In genomic region chr2:130425112-130425511, GRCm38 (mm10) we compare ENCODE assay signal across 7 mouse cellular contexts. TPM values are rescaled to one million over a fixed set of nuclear protein-coding genes. Genes with fewer than 3 reads are reported as not detected.
DNase-seq lines count a peak whose midpoint lies in the region; ATAC-seq lines count a peak whose summit lies in the region.

No protein-coding gene starts in this region.

- H3K27me3 ChIP-seq in megakaryocyte, embryonic 14.5 days (replicated peaks) = no peaks in the 10 kb centered on the region
- H3K27me3 ChIP-seq in embryonic facial prominence, embryonic 15.5 days = no peaks in the 10 kb centered on the region
- H3K27me3 ChIP-seq in limb, embryonic 12.5 days = no peaks in the 10 kb centered on the region

- peak overlapping the region; percentile 68 for H3K9ac ChIP-seq in embryonic facial prominence, embryonic 15.5 days
- peak overlapping the region; percentile 74 for H3K9ac ChIP-seq in limb, embryonic 12.5 days (replicated peaks)

- WGBS in embryonic facial prominence, embryonic 15.5 days = 38% methylated on average over 5 of the region's 5 CpGs
- 55% methylated on average over 5 of the region's 5 CpGs for WGBS in limb, embryonic 12.5 days

- DNase-seq in retina, embryonic 14.5 days (ENCODE audit: low spot score) = peak; percentile 27
- DNase-seq in gastrocnemius, postnatal 4 days (ENCODE audit: low spot score in 2 of 2) = no peak

- H3K27ac ChIP-seq in embryonic facial prominence, embryonic 15.5 days (replicated peaks) = peak overlapping the region; percentile 94; the same call in 1 of the 2 replicates
- H3K27ac ChIP-seq in limb, embryonic 12.5 days = no peak overlapping the region

- peak overlapping the region; percentile 94 for H3K4me3 ChIP-seq in megakaryocyte, embryonic 14.5 days (replicated peaks)
- H3K4me3 ChIP-seq in embryonic facial prominence, embryonic 15.5 days (replicated peaks) = peak overlapping the region; percentile 82
- H3K4me3 ChIP-seq in limb, embryonic 12.5 days (replicated peaks) = peak overlapping the region; percentile 86

- H3K4me2 ChIP-seq in embryonic facial prominence, embryonic 15.5 days (replicated peaks) = peak overlapping the region; percentile 86
- peak overlapping the region; percentile 78 for H3K4me2 ChIP-seq in limb, embryonic 12.5 days

- H3K36me3 ChIP-seq in megakaryocyte, embryonic 14.5 days (replicated peaks; ENCODE audit: low read length) = peaks cover 36% of the 10 kb centered on the region
- peaks cover 5% of the 10 kb centered on the region; the same call in 1 of the 2 replicates for H3K36me3 ChIP-seq in embryonic facial prominence, embryonic 15.5 days
- peaks cover 29% of the 10 kb centered on the region; the same call in 1 of the 2 replicates for H3K36me3 ChIP-seq in limb, embryonic 12.5 days

- H3K9me3 ChIP-seq in megakaryocyte, embryonic 14.5 days = no peaks in the 10 kb centered on the region
- H3K9me3 ChIP-seq in embryonic facial prominence, embryonic 15.5 days (replicated peaks) = no peaks in the 10 kb centered on the region
- no peaks in the 10 kb centered on the region for H3K9me3 ChIP-seq in limb, embryonic 12.5 days

- ATAC-seq in megakaryocyte, adult 5-6 weeks (ENCODE audit: poor library complexity, severe bottlenecking) = no peak
- ATAC-seq in embryonic facial prominence, embryonic 15.5 days (ENCODE audit: insufficient number of reproducible peaks, low FRiP score, low TSS enrichment, low read depth) = no peak
- no peak for ATAC-seq in limb, embryonic 12.5 days (ENCODE audit: insufficient number of reproducible peaks, insufficient read depth, low FRiP score, low TSS enrichment, low read depth)
- ATAC-seq in monocyte, adult 5-6 weeks (replicated peaks; ENCODE audit: insufficient number of reproducible peaks, low FRiP score, low TSS enrichment, poor library complexity, severe bottlenecking) = no peak

- H3K4me1 ChIP-seq in megakaryocyte, embryonic 14.5 days = peaks cover 86% of the 10 kb centered on the region
- peaks cover 22% of the 10 kb centered on the region for H3K4me1 ChIP-seq in embryonic facial prominence, embryonic 15.5 days
- peaks cover 14% of the 10 kb centered on the region for H3K4me1 ChIP-seq in limb, embryonic 12.5 days (replicated peaks)

RNA-seq across cellular contexts. Expression of gene Pced1a, which starts 0.6 kb away (rescaled TPM):
- 19.1 and 25.2 TPM in 2 replicates for polyA plus RNA-seq in megakaryocyte, embryonic 14.5 days (2012; ENCODE audit: insufficient read depth, low replicate concordance)
- 6.1 and 6.7 TPM in 2 replicates for total RNA-seq in megakaryocyte, adult 5-6 weeks (2015)
- 12.2 and 14.1 TPM in 2 replicates for total RNA-seq in megakaryocyte, adult 5-6 weeks (2017)
- 19.5 and 20.0 TPM in 2 replicates for polyA plus RNA-seq in embryonic facial prominence, embryonic 15.5 days (2015; fragmentation: Nextera tagmentation; extraction: Ambion mirVana)
- polyA plus RNA-seq in limb, embryonic 12.5 days (2016; fragmentation: Nextera tagmentation; extraction: Ambion mirVana) = 13.4 and 14.6 TPM in 2 replicates
- total RNA-seq in gastrocnemius, postnatal 4 days (2021) = 10 to 100 TPM; 10.6 to 11.6 TPM
- 20.8 to 40.3 TPM (median 22.5 TPM) in 3 replicates for total RNA-seq in monocyte, adult 5-6 weeks (2017)

RNA-seq across cellular contexts. Expression of gene Vps16, which starts 1.0 kb away (rescaled TPM):
- 8.9 TPM in 1 of 2 replicates, not detected in the other for polyA plus RNA-seq in megakaryocyte, embryonic 14.5 days (2012; ENCODE audit: insufficient read depth, low replicate concordance)
- total RNA-seq in megakaryocyte, adult 5-6 weeks (2015) = 74.6 and 102 TPM in 2 replicates
- 96.7 and 99.6 TPM in 2 replicates for total RNA-seq in megakaryocyte, adult 5-6 weeks (2017)
- 84.4 and 103 TPM in 2 replicates for polyA plus RNA-seq in embryonic facial prominence, embryonic 15.5 days (2015; fragmentation: Nextera tagmentation; extraction: Ambion mirVana)
- 121 and 133 TPM in 2 replicates for polyA plus RNA-seq in limb, embryonic 12.5 days (2016; fragmentation: Nextera tagmentation; extraction: Ambion mirVana)
- total RNA-seq in gastrocnemius, postnatal 4 days (2021) = 10 to 100 TPM; 37.3 to 44.6 TPM
- total RNA-seq in monocyte, adult 5-6 weeks (2017) = 199 to 267 TPM (median 223 TPM) in 3 replicates

RNA-seq across cellular contexts. Expression of gene Tmem239, which starts 18.8 kb away (rescaled TPM):
- not detected in 2 replicates for polyA plus RNA-seq in megakaryocyte, embryonic 14.5 days (2012; ENCODE audit: insufficient read depth, low replicate concordance)
- not detected in 2 replicates for total RNA-seq in megakaryocyte, adult 5-6 weeks (2015)
- not detected in 2 replicates for total RNA-seq in megakaryocyte, adult 5-6 weeks (2017)
- not detected in 2 replicates for polyA plus RNA-seq in embryonic facial prominence, embryonic 15.5 days (2015; fragmentation: Nextera tagmentation; extraction: Ambion mirVana)
- polyA plus RNA-seq in limb, embryonic 12.5 days (2016; fragmentation: Nextera tagmentation; extraction: Ambion mirVana) = not detected in 2 replicates
- total RNA-seq in gastrocnemius, postnatal 4 days (2021) = not detected
- not detected in 3 replicates for total RNA-seq in monocyte, adult 5-6 weeks (2017)

RNA-seq across cellular contexts. Expression of gene 1700020A23Rik, which starts 20.1 kb away (rescaled TPM):
- polyA plus RNA-seq in megakaryocyte, embryonic 14.5 days (2012; ENCODE audit: insufficient read depth, low replicate concordance) = not detected in 2 replicates
- total RNA-seq in megakaryocyte, adult 5-6 weeks (2015) = not detected in 2 replicates
- not detected in 2 replicates for total RNA-seq in megakaryocyte, adult 5-6 weeks (2017)
- polyA plus RNA-seq in embryonic facial prominence, embryonic 15.5 days (2015; fragmentation: Nextera tagmentation; extraction: Ambion mirVana) = 0.24 TPM in 1 of 2 replicates, not detected in the other
- polyA plus RNA-seq in limb, embryonic 12.5 days (2016; fragmentation: Nextera tagmentation; extraction: Ambion mirVana) = not detected in 2 replicates
- not detected for total RNA-seq in gastrocnemius, postnatal 4 days (2021)
- total RNA-seq in monocyte, adult 5-6 weeks (2017) = not detected in 3 replicates

RNA-seq across cellular contexts. Expression of gene Gm28372, which starts 20.1 kb away (rescaled TPM):
- polyA plus RNA-seq in megakaryocyte, embryonic 14.5 days (2012; ENCODE audit: insufficient read depth, low replicate concordance) = not detected in 2 replicates
- total RNA-seq in megakaryocyte, adult 5-6 weeks (2015) = not detected in 2 replicates
- not detected in 2 replicates for total RNA-seq in megakaryocyte, adult 5-6 weeks (2017)
- polyA plus RNA-seq in embryonic facial prominence, embryonic 15.5 days (2015; fragmentation: Nextera tagmentation; extraction: Ambion mirVana) = not detected in 2 replicates
- 0.11 and 0.18 TPM in 2 replicates for polyA plus RNA-seq in limb, embryonic 12.5 days (2016; fragmentation: Nextera tagmentation; extraction: Ambion mirVana)
- not detected for total RNA-seq in gastrocnemius, postnatal 4 days (2021)
- total RNA-seq in monocyte, adult 5-6 weeks (2017) = not detected in 3 replicates
